In the genomic region with DNA sequence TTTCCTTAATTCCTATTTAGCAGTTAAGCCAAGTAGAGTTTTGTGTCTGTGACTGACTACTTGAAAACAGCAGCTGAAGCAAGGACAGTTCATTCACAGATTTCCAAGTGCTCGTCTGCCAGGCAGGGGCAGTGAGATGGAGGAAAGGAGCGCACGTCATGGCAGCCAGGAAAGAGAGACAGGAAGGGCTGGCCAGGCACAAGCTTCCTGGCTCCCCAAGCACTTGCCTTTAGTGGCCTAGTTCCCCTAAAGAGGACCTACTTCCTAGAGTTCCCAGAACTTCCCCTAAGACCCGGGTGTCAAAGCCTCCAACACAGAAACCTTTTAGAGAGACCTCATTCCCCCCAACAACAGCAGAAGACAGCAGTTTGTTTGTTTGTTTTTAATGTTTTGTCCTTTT, we compare ENCODE assay signal across 23 mouse cellular contexts. TPM values are rescaled to one million over a fixed set of nuclear protein-coding genes. Genes with fewer than 3 reads are reported as not detected.
DNase-seq lines count a peak whose midpoint lies in the region; ATAC-seq and TF ChIP-seq lines count a peak whose summit lies in the region.
"Had no signal": no experiment of that assay in that cellular context is flagged by ENCODE, and none has a peak within 500 bp of the region (broad histone marks: within the 10 kb centered on the region; RNA-seq: fewer than 3 reads in every experiment).

No protein-coding gene starts in this region.

- 0 out of 2 replicates have a peak, but pooled peaks have one; percentile 9 for TF ChIP-seq EP300 in lung, postnatal 0 days (IDR thresholded peaks at IDR 0.05)

- no peak overlapping the region for H3K4me3 ChIP-seq in kidney, adult 2 months (ENCODE audit: insufficient read depth, low read depth, low read length)
- no peak overlapping the region for H3K4me3 ChIP-seq in lung, postnatal 0 days (ENCODE audit: low read depth, low read length)
- peak overlapping the region; percentile 71 for H3K4me3 ChIP-seq in megakaryocyte, embryonic 14.5 days (replicated peaks)
- H3K4me3 ChIP-seq: embryonic facial prominence, embryonic 10.5 days; forebrain, embryonic 13.5 days; hindbrain, embryonic 15.5 days; myocyte had no signal

- peak; percentile 65 for ATAC-seq in lung, postnatal 0 days
- ATAC-seq: forebrain, embryonic 13.5 days; intestine, embryonic 16.5 days had no signal

- TF ChIP-seq POLR2A in kidney, adult 2 months (IDR thresholded peaks at IDR 0.05; ENCODE audit: low read depth, low read length), result no peak

- no peak overlapping the region for H3K4me2 ChIP-seq in lung, postnatal 0 days (replicated peaks; ENCODE audit: low read depth, low read length)
- H3K4me2 ChIP-seq: forebrain, embryonic 13.5 days; hindbrain, embryonic 15.5 days had no signal

- WGBS in kidney, adult 2 months, result 66% methylated on average over 4 of the region's 4 CpGs
- WGBS in lung, postnatal 0 days, result 58% methylated on average over 4 of the region's 4 CpGs

- no peaks in the 10 kb centered on the region for H3K9me3 ChIP-seq in lung, postnatal 0 days (ENCODE audit: low read length)
- no peaks in the 10 kb centered on the region for H3K9me3 ChIP-seq in megakaryocyte, embryonic 14.5 days
- H3K9me3 ChIP-seq: embryonic facial prominence, embryonic 10.5 days; forebrain, embryonic 13.5 days; hindbrain, embryonic 15.5 days had no signal

- H3K36me3 ChIP-seq in kidney, adult 2 months (ENCODE audit: control insufficient read depth, insufficient read depth, low read length), result peaks cover 6% of the 10 kb centered on the region; the same call in 1 of the 2 replicates
- peaks cover 47% of the 10 kb centered on the region for H3K36me3 ChIP-seq in lung, postnatal 0 days (ENCODE audit: insufficient read depth, low read length)
- H3K36me3 ChIP-seq in megakaryocyte, embryonic 14.5 days (replicated peaks; ENCODE audit: low read length), result peaks cover 93% of the 10 kb centered on the region

- no peaks in the 10 kb centered on the region for H3K27me3 ChIP-seq in kidney, adult 2 months (replicated peaks; ENCODE audit: control insufficient read depth, insufficient read depth, low read length)
- no peaks in the 10 kb centered on the region for H3K27me3 ChIP-seq in lung, postnatal 0 days (replicated peaks; ENCODE audit: insufficient read depth, low read length)
- H3K27me3 ChIP-seq in megakaryocyte, embryonic 14.5 days (replicated peaks), result no peaks in the 10 kb centered on the region
- H3K27me3 ChIP-seq: CH12.LX; forebrain, embryonic 13.5 days; hindbrain, embryonic 15.5 days had no signal

- H3K9ac ChIP-seq in lung, postnatal 0 days (replicated peaks; ENCODE audit: low read depth), result no peak overlapping the region
- H3K9ac ChIP-seq: forebrain, embryonic 13.5 days; hindbrain, embryonic 15.5 days had no signal

- intact Hi-C loops in heart, postnatal 14 days (cut with DNase I), result no loop called here

- no peaks in the 10 kb centered on the region for H3K4me1 ChIP-seq in kidney, adult 2 months (ENCODE audit: control insufficient read depth, insufficient read depth, low read length)
- no peaks in the 10 kb centered on the region for H3K4me1 ChIP-seq in lung, postnatal 0 days (ENCODE audit: insufficient read depth, low read depth, low read length)
- H3K4me1 ChIP-seq in megakaryocyte, embryonic 14.5 days, result peaks cover 66% of the 10 kb centered on the region
- H3K4me1 ChIP-seq: embryonic facial prominence, embryonic 10.5 days; forebrain, embryonic 13.5 days; hindbrain, embryonic 15.5 days had no signal

- peak overlapping the region; percentile 54; the same call in 1 of the 2 replicates for H3K27ac ChIP-seq in kidney, adult 2 months (ENCODE audit: insufficient read depth, low read depth, low read length)
- peak overlapping the region; percentile 54 for H3K27ac ChIP-seq in lung, postnatal 0 days (ENCODE audit: low read length)
- H3K27ac ChIP-seq: embryonic facial prominence, embryonic 10.5 days; forebrain, embryonic 13.5 days; hindbrain, embryonic 15.5 days had no signal

- peak; percentile 94 for DNase-seq in heart, adult 11 months
- no peak for DNase-seq in heart, postnatal 14 days
- no peak for DNase-seq in kidney, adult 2 months
- no peak for DNase-seq in kidney, postnatal 36 days
- DNase-seq in lung, postnatal 0 days (ENCODE audit: low spot score), result peak; percentile 42
- no peak for DNase-seq in lung, postnatal 14 days
- no peak for DNase-seq in urinary bladder, postnatal 4 days (ENCODE audit: low spot score in 2 of 2)
- DNase-seq: adrenal gland, postnatal 10 days; cerebellum, adult 18-20 months; cerebellum, postnatal 36 days; layer of hippocampus, postnatal 36 days; liver; midbrain, embryonic 14.5 days; retina, postnatal 1 day; right cerebral cortex, postnatal 4 days; thymus, postnatal 36 days had no signal

- TF ChIP-seq CTCF in kidney, adult 2 months (conservative IDR thresholded peaks at IDR 0.05; ENCODE audit: insufficient read depth, insufficient read length, low read depth, low read length), result no peak
- TF ChIP-seq CTCF in lung, postnatal 0 days (IDR thresholded peaks at IDR 0.05), result no peak

RNA-seq across cellular contexts. Expression of gene Nudt16l1, which starts 18.0 kb away (rescaled TPM):
- 10 to 100 TPM; 31.4 to 32.3 TPM for total RNA-seq in heart, postnatal 14 days (2021)
- 137 and 145 TPM in 2 replicates for polyA plus RNA-seq in kidney, adult 2 months (2012; rRNA removed)
- 87.6 and 92.0 TPM in 2 replicates for polyA plus RNA-seq in lung, postnatal 0 days (2015; fragmentation: Nextera tagmentation; extraction: Ambion mirVana)
- 13.9 and 30.1 TPM in 2 replicates for polyA plus RNA-seq in megakaryocyte, embryonic 14.5 days (2012; ENCODE audit: insufficient read depth, low replicate concordance)

RNA-seq across cellular contexts. Expression of gene Mgrn1, which starts 34.5 kb away (rescaled TPM):
- total RNA-seq in heart, postnatal 14 days (2021), result 100 to 1,000 TPM; 151 to 161 TPM
- polyA plus RNA-seq in kidney, adult 2 months (2012; rRNA removed), result 197 and 218 TPM in 2 replicates
- polyA plus RNA-seq in lung, postnatal 0 days (2015; fragmentation: Nextera tagmentation; extraction: Ambion mirVana), result 75.6 and 76.7 TPM in 2 replicates
- polyA plus RNA-seq in megakaryocyte, embryonic 14.5 days (2012; ENCODE audit: insufficient read depth, low replicate concordance), result 29.1 and 37.7 TPM in 2 replicates

RNA-seq across cellular contexts. Expression of gene Ubald1, which starts 40.4 kb away (rescaled TPM):
- total RNA-seq in heart, postnatal 14 days (2021), result 10 to 100 TPM; 21.3 to 23.1 TPM
- 38.4 and 39.2 TPM in 2 replicates for polyA plus RNA-seq in kidney, adult 2 months (2012; rRNA removed)
- 33.7 and 39.5 TPM in 2 replicates for polyA plus RNA-seq in lung, postnatal 0 days (2015; fragmentation: Nextera tagmentation; extraction: Ambion mirVana)
- 336 and 551 TPM in 2 replicates for polyA plus RNA-seq in megakaryocyte, embryonic 14.5 days (2012; ENCODE audit: insufficient read depth, low replicate concordance)

RNA-seq across cellular contexts. Expression of gene Anks3, which starts 43.4 kb away (rescaled TPM):
- total RNA-seq in heart, postnatal 14 days (2021), result 10 to 100 TPM; 15.3 to 16.3 TPM
- polyA plus RNA-seq in kidney, adult 2 months (2012; rRNA removed), result 50.7 and 61.1 TPM in 2 replicates
- 41.0 and 43.4 TPM in 2 replicates for polyA plus RNA-seq in lung, postnatal 0 days (2015; fragmentation: Nextera tagmentation; extraction: Ambion mirVana)
- polyA plus RNA-seq in megakaryocyte, embryonic 14.5 days (2012; ENCODE audit: insufficient read depth, low replicate concordance), result 18.6 and 22.6 TPM in 2 replicates

Comparison
In these comparisons a context has a peak if more than half of its experiments do, and no peak if none do; other contexts are left out.
1. DNase-seq: peak in heart, adult 11 months (single experiment) and lung, postnatal 0 days (single experiment); none in heart, postnatal 14 days (0 of 2), kidney, adult 2 months (single experiment), kidney, postnatal 36 days (0 of 2), lung, postnatal 14 days (single experiment) and urinary bladder, postnatal 4 days (0 of 2).